Mouse (Mus musculus) layer of hippocampus, adult 9-10 months (tissue): ENCODE measurements around the gene Rapgef6.
"Not testable (repeated sequence)": the region's sequence is repeated elsewhere in the genome, so short reads cannot be mapped to it uniquely, and the experiment has no call there.

ENCODE experiments used
- DNase-seq: peaks from one replicate; pipeline ENCODE4 v3.0.0; 2022; ENCODE audit warnings: low spot score

Gene Rapgef6

DNA sequence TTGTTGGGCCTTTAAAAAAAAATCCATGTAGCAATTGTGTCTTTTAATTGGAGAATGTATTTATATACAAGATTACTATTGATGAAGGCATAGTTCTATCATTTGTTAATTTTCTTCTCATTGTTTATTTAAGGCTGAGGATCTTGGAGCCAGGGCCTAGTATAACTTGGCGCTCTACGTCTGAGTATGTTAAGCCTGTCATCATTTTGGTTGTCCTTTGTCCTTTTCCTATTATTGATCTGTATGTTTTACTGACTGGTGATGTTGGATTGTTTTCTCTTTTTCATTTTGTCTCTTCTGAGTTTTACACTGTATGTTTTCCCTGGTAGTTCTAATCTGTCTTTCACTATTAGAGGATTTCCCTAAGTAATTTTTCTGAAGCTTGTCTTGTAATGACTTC lies 52.1 kb downstream of the Rapgef6 start:
- no peak for DNase-seq

DNA sequence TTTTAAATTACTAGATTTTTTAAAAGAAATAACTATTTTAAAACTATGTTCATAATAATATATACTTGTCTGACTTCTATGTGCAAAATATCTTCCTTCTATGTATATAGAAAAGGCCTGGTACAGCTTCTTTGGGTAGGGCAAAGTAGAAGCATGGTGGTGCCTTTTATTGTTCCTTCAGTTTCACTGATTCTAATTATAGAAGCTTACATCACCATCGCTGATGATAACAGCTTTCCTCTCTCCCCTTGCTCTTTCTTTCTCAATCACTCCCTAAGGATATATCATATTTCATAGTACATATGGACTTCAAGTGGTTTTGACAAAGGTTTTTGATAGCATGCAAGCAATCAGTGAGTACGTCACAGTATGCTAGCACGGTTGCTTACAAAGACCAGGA lies 69.9 kb downstream of the Rapgef6 start:
- DNase-seq = no peak

DNA sequence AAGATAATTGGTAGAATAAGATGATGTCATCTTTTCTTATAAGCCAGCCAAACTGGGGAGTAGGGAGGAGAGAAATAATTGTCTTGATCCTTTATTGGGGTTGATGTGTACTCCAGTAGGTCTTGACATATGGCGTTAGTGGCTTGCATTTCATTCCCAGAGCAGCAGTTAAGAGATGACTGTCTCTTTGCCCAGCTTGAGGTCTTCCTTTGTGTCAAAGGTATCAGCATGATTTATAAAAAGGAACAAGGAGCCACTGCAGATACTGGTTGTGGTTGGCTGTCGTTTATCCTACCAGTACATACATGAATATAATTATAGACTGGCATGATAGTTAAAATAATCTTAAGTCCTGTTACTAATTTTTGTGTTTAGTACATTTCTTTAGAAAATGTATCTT lies 71.4 kb downstream of the Rapgef6 start:
- DNase-seq = no peak

DNA sequence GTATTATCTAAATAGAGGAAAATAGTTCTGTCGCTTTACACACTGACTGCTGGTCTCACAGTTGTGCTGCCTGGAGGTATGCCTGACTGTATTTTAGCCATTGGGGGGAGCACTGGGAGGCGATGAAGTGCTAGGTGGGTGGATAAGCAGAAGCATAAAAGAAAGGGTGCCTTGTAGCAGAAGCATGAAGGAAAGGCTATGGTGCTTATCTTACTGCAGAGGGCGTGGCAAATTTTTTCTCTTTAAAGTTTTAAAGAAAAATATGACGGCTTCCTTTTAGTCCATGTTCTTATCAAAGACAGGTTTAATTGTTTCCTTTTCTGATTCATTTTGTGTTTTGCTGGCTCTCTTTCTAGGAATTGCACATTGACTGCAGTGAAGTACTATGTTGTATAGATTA lies 72.4 kb downstream of the Rapgef6 start:
- DNase-seq = no peak

DNA sequence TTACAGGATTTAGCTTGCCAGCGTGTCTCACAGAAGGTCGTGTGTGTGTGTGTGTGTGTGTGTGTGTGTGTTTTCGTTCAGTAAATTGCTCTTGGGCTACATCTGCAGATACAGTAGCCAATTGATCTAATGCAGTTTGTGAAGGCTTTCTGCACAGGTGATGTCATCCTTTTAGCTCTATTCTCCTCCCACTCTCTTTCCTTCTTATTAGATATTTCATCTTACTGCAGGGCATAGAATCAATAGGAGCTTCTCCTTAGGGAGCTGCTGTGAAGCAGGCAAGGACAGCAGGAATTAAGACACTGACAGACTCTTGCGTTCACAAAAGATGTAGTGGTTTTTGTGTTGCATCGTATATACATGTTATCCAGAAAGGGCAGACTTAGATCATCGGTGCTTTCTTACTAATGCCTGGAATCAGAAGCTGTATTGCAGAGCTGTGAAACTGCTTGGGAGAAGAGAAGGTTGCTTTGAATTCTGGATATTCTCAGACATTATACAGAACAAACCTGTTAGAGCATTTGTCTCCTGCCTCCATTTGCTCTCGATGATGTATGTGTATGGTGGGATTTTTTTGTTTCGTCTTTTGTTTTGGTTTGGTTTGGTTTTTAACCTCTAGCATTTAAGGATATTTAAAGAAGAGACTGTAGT lies 73.4 kb downstream of the Rapgef6 start:
- peak; percentile 29 for DNase-seq

DNA sequence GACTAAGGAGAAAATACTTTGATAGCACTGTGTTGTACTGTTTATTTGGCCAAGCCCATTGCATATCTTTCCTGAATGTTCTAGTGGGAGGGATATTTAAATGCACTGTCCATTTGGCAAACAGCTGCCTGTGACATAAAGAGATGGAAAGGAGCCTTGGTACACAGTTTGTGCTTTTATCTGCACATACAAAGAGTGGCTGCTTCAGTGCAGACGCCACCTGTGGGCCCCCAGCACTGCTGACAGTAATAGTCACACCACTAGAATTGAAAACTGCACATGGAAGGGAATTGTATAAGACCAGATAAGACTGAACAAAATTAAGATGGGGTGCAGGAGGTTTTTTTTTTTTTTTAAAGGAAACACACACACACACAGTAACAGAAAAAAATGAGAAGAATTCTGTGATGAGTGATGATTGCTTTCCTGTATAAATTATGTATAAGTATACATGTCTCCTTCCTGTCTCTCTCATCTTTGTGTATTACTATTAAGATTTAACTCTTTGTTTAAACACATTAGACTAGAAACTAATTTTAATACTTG lies 75.3 kb downstream of the Rapgef6 start:
- no peak for DNase-seq

DNA sequence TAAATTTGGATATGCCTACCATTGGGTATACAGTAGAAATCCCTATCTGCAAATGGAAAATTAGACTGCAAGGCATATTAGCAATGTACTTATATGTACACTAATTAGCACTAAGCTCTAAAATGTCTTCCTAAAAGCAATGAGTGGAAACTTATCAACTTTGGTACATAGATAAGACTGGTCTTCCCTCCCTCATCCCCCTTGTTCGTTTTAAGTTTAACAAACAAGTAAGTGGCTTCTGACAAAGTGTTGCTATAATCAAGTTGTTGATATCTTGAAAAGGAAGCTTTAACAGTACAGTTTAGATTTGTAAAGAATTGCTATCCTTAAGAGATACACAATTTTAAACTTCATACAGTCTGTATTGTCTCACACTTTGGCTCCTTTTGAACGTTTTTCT lies 78.5 kb downstream of the Rapgef6 start:
- no peak for DNase-seq

DNA sequence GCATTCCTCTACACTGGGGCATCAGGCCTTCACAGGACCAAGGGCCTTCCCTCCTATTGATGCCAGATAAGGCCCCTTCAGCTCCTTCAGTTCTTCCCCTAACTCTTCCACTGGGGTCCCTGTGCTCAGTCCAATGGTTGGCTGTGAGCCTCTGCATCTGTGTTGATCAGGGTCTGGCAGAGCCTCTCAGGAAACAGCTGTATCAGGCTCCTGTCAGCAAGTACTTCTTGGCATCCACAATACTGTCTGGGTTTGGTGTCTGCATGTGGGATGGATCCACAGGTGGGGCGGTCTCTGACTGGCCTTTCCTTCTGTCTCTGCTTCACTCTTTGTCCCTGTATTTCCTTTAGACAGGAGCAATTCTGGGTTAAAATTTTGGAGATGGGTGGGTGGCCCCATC lies 80.1 kb downstream of the Rapgef6 start:
- DNase-seq = not testable (repeated sequence)

DNA sequence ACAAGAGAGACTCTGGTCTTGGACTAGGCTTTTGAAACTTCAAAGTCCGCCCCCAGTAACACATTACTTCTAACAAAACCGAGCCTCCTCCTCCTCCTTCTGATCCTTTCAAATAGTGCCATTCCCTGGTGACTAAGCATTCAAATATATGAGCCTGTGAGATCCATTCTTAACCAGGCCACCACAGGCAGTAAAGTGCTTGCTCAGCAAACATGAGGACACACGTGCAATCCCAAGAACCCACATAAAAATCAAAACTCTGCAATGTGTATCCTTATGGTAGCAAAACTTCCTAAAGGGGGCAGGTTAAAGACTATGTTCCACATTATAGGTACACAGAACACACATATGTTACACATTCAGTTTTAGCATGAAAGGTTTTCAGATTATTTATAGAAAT lies 81.8 kb downstream of the Rapgef6 start:
- no peak for DNase-seq

DNA sequence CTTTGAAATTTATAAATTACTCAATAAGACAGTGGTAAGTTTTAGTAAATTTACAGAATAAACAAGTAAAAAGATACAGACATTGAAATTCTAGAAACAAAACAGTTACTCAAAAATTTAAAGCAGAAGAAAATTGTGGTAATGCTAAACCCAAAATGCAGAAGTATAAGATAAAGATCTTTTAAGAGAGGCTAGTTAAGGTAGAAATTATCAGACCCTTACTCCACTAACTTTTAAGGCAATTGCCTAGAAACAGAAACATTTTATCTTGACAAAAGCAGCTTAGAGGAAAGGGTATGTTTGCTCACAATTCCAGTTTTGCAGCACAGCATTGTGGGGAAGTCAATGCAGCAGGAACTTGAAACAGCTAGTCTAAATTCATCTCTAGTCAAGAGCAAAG lies 91.0 kb downstream of the Rapgef6 start:
- no peak for DNase-seq

DNA sequence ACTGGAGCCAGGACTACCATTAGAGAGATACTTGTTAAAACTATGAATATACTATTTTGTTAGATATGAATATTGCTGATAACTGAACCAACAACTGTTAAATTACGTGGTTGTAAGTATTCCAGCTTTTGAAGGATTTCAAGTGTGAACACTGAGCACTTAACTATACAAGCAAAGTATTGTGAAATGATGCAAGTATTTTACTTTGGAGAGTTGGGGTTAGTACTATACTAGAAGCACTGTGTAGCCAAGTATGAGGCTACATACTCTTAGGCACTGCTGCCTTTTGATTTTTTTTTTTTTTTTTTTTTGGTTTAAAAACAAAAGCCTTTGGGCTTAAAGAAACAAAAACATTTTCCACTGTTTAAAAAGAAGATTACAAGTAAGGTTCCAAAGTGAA lies 91.9 kb downstream of the Rapgef6 start:
- no peak for DNase-seq

DNA sequence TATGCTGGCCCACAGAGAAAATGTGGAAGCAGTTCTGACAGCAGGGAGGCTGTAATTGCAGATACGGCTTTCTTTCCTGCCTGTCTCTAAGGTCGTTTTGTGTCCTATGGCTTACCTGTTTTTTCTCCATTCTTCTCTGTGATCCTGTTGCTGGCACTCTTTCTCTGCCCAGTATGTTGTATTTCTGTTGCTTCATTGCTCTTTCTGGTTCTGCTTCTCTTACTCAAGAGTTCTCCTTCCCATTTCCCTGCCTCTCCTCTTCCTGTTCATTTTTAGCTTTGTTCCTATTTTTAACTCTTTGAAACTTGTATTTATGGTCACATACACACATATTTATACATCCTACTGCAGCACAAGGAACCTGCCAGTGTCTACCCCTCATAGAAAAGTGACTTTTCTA lies 96.2 kb downstream of the Rapgef6 start:
- no peak for DNase-seq

DNA sequence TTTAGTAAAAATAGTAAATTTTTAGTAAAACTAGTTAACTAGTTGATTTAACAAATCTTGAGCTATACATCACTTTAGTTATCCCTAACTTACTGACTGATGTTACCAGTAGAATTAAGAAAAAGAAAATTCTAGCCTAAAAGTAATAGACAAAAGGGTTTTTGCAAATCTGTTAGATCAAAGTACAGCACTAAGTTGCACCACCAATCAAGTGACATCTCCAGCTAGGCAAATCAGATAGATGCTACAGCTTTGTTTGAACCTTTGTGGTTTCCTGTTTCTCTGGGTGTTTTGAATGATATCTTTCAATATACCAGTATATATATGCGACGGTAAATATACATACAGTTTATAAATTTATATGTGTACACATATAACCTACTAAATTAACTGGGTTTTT lies 99.1 kb downstream of the Rapgef6 start:
- DNase-seq = no peak

DNA sequence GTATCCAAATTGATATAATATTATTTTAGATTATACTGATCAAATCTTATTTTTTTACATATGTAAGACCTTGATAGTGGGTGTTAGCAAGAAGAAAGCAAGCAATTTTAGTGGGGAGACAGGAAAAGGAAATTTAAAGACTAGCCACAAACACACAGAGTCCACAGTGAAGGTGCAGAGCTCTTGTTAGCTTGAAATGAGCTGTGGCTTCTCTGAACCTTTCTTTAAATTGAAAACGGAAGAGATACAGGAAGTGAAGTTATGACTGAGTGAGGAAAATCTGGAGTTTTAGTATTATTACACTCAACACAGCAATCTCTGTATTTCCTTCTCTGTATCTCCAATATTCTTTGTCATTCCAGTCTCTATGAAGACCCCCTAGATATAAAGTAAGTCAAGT lies 104.3 kb downstream of the Rapgef6 start:
- DNase-seq = no peak

DNA sequence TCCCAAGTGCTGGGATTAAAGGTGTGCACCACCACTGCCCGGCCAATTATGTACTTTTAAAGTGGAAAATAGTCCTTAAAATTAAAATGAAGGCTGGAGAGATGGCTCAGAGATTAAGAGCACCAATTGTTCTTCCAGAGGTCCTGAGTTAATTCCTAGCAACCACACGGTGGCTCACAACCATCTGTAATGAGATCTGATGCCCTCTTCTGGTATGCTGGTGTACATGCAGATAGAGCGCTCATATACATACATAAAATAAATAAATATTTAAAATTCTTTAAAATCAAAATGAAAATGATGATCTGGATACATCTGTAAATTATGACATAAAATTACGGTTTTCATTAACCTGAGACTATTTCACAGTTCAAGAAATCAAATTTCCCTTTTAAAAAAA lies 123.8 kb downstream of the Rapgef6 start:
- DNase-seq = no peak

DNA sequence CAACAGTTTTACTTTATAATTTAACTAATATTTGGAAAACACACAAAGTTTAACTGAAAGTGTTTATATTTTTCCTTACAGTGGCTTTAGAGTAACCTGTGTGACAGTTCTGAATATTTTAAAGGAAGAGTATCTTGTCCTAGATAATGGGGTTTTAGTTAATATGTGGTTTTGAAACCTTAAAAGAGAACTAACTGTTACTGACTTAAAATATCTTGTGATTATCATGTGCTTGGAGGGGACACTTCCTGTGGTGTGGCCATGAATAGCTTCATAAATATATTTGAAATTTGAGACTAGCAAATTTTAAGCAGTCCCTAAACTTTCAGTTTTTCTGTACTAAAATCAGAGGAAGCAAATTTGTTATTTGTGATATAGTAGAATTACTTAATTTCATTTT lies 125.9 kb downstream of the Rapgef6 start:
- DNase-seq = no peak

DNA sequence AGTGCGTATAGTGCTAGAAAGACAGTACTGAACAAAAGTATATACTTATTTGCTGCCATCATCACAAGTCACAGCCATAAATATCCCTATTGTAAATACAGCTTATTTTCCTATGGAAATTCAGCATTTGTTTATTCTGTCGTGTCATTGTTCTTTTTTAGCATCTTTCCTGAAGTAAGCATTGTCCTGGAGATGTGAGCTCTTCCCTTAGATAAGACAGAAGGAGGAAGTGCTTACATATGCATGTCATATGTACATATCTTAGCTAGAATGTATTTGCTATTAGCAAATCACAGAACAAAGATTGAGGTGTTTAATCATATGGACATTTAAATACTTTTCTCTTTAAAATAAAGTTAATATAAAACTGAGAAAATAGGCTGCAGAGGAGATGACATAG lies 132.8 kb downstream of the Rapgef6 start:
- DNase-seq = no peak

DNA sequence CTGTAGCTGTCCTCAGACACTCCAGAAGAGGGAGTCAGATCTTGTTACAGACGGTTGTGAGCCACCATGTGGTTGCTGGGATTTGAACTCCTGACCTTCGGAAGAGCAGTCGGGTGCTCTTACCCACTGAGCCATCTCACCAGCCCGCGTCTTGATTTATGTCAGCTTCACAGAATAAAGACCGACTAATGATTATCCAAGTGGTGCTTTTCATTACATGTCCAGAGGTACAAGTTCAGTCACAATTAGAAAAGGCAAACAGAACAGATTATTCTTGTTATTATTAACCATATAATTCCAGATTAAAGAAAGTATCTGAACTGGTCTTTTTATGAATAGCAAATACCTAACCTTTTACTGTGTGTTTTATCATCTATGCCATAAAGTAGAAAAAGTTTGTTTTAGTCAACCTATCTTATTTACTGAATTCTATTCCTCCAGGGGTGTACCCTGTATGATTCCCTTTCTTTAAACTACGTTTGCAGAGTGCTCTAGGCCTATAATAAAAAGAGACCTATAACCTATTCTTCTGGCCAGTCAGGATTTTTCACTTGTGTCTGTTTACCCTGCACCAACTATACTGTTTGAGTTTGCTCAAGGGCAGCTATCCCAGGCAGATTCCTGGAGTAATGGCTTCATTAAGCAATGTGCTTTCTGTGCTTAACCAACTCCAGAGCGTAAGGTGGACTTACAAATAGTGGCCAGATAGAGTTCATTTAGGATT lies 151.1 kb downstream of the Rapgef6 start:
- no peak for DNase-seq

DNA sequence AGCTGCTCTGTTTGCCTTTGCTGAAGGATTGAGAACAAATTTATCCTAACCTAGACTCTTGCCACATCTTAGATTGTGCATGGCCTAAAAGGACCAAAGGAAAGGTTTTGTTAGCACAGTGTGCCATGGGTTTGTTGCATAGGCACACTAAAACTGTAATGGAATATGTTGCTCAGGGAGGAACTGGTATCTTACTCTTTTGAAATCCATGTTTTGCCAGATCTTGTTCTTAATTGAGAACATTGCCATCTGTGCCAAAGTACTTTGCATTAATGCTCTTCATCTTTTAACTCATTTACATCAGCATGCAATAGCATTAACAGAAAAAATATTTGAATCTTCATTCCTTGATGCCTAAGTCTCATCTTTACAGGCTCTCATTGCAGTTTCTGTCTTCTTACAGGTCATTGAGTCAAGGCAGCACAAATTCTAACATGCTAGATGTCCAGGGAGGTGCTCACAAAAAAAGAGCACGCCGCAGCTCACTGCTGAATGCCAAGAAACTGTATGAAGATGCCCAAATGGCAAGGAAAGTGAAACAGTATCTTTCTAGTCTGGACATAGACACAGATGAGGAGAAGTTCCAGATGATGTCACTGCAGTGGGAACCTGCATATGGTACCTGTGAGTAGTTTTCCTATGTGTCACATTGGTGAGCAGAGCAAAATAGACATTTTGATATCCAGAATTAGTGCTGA lies 153.3 kb downstream of the Rapgef6 start:
- peak; percentile 30 for DNase-seq

DNA sequence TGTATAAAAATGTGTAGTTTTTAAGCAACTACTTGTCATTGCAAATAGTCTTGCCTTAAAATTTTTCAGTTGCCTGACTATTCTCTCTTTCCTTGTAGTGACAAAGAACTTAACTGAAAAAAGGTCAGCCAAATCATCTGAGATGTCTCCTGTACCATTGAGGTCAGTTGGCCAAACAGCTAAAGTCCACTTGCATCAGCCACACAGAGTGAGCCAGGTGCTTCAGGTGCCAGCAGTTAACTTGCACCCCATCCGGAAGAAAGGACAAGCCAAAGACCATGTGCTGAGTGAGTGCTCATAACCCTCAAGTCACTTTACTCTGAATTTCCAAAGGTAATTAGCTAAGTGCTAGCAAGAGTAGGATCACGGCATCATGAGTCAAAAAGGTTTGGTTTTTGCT lies 156.5 kb downstream of the Rapgef6 start:
- DNase-seq = no peak

DNA sequence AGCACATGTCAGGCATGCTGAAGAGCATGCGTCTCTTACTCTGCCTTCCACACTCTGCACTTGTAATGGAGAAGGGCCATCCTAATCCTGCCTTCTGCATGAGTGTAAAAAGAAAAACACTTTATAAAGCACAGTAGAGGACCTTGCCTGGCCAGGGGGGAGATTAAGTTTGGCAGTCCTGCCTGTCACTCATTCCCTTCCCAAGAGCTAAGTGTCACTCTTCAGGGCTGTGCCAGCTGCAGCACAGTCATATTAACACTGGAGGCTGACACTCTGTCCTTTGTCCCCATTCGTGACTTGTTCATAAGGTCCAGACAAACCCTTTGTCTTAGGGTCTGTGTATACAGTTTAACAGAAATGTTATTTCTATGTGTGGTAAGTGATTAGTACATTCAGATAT lies 162.2 kb downstream of the Rapgef6 start:
- DNase-seq = no peak

DNA sequence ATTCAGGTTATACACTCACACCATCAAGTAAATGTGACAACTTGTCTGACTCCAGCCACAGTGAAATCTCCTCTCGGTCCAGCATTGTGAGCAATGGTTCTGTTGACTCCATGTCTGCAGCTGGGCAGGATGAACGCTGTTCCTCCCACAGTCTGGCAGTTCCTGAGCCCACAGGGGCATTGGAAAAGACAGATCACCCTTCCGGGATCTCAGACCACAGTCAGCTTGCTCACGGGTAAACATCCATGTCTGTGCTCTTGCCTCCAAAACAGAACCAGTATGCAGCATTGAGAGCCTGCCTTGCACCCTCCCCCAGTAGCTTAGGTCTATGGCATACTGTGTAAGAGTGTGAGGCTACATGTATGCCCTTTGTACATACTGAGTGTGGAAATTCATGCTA lies 167.5 kb downstream of the Rapgef6 start:
- no peak for DNase-seq

DNA sequence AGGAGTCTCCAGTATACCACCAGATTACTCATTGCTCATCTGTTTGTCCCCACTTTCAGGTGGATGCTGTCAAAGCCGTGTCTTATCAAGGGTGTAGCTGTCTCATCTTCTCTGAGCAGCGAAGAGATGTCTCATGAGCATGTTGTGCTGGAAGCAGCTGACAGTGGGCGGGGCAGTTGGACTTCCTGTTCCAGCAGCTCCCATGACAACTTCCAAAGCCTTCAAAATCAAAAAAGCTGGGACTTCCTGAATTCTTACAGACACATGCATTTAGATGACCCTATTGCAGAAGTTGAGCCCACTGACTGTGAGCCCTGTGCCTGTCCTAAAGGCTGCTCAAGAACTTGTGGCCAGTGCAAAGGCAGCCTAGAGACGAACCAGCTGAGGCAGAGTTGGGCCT lies 168.5 kb downstream of the Rapgef6 start:
- DNase-seq = no peak
